Mouse (Mus musculus): ENCODE data around the gene Erbin.

The Erbin gene

DNA sequence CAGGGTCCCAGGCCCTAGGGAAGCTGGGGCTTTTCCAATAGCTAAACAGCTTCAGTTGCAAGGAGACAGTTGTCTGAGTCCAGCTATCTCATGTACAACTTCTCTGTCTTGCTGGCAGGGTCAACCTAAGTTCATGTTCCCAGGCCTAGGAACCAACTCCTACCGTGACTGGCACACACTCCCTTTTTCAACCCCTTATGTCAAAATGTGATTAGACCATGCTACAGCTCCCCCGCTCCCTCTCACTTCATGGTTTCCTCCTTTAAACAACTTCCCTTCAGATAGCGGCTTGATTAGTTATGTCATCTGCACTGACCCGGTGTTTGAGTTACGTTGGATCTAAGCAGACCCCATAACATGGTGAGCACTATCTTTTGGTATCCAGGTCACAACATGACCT is 112.8 kb downstream of the Erbin start:
- DNase-seq (ENCODE audit: low spot score), result no peak

DNA sequence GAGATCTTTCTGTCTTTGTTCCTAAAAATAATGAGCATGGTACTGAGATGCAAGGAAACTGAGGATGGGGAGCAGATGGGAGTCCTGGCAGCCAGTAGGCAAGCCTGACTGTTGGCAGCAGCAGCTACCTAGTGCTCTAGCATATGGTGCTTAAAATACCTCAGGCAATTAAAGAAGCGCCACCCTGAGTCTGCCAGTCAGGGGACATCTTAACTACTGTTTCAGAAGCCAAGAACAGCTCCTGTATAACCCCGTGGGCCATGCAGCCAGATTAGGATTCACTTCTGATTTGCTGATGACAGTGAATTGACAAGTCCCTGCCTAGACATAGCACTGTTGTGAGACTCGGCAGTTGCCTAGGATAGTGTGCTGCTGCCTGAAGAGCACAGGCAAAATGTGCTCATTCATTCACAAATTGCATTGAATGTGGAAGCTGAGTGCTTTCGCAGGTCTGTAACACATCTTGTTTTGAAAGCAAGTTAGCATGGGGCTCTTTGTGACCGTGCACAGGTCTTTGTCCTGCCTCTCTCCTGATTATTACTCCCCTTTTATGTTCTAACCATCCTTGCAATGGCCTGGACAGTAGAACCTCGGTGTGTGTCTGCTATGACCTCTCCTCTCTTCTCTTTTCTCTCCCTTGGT is 114.0 kb downstream of the Erbin start:
- no peak for DNase-seq (ENCODE audit: low spot score)

DNA sequence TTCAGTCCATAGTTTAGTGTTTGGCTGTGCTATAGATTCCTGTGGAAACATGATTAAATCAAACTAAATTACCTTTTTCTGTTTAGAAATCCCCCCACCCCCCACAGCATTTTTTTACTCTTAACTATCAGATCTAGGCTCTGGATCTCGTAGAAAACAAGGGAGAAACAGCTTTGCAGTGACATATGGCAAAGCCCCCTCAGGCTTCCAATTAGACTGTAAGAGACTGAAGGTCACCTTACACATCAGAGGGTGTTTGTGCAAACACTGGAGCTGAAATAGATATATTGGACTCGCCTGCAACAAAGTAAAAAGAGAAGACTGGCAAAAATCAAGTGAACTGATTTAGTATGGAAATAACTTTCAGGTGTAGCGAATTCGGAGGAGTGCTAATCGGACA is 116.6 kb downstream of the Erbin start:
- DNase-seq (ENCODE audit: low spot score), result no peak

DNA sequence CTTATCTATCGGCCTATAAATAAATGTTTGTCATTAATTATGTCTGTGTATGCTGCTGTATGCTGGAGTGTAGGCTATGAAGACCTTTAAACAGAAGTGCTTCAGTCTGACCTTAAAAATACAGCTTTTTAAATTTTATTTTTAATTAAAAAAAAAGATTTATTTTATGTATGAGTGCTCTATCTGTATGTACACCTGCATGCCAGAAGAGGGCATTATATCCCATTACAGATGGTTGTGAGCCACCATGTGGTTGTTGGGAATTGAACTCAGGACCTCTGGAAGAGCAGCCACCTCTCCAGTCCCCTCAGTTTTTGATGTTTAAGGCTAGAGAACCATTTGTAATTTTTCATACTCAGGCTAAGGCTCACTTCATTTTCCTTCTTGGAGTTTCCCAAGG is 119.3 kb downstream of the Erbin start:
- no peak for DNase-seq (ENCODE audit: low spot score)

DNA sequence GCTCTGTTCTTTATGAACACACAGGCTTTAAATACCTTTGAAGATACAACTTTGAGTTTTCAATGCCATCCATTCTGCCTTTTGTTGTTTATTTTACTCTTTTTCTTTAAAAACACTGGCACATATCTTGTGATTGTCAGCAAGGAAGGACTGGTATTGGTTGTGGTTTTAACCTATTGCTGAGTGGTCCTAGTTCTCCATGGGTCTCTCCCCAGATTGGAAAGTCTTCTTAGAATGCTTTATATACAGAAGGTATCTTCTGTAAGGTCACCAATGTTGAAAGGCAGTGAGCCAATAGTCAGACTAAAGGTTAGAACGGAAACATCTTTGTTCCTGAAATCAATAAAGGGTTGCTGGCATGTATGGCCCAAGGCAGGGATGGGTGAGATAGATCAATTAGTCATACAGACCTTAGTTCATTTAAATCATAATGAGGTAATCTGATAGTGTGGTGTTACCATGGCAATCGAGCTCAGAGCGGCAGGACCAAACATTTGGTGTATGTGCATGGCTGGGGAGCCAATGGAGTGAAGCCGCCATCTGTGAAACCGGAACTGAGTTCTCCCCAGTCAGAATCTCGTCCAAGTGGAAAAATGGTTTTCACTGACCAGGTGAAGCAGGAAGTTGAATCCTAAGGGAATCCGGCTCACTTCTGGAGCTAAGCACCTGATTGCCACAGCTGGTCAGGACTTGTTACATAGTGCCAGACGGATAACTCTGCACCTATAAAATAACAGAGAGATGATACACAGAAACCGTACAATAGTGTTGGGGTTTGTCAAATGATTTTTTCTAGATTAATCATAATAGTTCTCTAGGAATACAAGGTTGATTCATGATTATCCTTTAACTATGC is 125.4 kb downstream of the Erbin start:
- no peak for DNase-seq (ENCODE audit: low spot score)

DNA sequence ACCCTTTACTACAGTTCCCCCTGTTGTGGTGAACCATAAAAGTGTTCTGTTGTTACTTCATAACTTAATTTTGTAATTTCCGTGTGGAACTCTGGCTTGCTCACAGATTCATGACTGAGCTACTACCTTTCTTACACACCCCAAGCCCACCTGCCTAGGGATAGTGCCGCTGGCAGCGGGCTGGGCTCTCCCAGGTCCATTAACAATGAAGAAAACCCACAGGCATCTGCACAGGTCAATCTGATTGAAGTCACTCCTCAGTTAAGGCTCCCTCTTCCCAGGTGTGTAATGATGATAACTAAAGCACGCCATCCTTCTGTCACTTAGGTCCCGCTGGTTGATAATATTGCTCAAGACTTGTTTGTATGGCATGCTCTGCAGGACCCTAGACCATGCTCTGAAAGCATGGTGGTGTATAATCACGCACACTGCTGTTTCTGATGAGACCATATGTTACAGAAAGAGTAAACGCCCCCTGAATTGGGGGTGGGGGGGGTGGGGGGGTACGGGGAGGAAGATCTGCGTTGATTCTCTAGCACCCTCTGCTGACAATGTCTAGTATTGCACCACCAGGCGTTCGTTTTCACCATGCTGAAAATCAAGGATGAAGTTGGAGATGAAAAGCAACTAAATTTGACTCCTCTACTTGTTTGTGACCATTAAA is 140.3 kb downstream of the Erbin start:
- DNase-seq (ENCODE audit: low spot score), result peak; percentile 30

DNA sequence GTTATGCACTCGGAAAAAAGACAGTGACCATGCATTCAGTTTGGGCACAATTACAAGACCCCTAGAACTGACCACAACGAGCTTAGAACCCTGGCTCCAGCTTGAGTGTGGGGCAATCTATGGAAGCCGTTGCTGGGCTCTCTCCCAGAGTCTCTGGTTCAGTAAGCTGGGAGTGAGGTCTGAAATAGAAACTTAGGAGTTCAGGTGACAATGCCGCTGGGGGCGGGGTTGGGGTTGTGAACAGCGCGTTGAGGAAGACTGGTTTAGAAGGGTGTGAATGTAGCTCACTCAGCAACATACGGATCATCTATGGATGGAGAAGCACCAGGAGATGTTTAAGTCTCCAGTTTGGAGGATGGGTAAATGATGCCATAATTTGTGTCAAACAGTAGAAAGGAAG is 143.2 kb downstream of the Erbin start:
- no peak for DNase-seq (ENCODE audit: low spot score)

DNA sequence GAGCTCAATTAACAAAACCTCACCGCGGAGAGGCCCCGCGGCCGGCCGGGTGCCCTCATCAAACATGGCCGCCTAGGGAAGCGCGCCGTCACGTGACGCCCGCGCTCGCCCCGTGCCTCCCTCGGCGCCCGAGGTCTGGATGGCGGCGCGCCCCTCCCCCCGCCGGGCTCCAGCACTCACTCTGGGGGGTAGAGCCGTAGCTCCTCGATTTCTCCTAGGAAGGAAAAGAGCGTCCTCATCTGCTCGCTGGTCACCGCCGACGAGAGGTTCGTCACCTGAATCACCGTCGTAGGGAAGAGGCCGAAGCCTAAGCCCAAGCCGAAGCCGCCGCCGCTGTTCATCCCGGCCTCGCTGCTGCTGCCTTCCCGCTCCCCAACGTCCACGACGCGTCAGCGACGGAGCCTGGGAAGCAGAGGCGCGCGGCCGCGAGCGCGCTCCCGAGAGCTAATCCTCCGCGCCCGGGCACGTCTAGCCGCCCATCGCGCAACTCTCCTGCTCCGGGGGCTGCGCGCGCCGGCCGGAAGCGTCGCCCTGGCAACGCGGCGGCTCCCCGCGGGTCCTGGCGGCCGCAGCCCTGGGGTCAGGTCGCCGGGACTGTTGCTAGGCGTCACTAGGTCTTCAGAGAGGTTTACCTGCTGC is 146.1 kb downstream of the Erbin start, which contains the start of gene Srek1:
Gene Srek1, minus strand, starts transcription at position 490 of the 639 bp plus-strand sequence.
- DNase-seq (ENCODE audit: low spot score), result peak; percentile 93

DNA sequence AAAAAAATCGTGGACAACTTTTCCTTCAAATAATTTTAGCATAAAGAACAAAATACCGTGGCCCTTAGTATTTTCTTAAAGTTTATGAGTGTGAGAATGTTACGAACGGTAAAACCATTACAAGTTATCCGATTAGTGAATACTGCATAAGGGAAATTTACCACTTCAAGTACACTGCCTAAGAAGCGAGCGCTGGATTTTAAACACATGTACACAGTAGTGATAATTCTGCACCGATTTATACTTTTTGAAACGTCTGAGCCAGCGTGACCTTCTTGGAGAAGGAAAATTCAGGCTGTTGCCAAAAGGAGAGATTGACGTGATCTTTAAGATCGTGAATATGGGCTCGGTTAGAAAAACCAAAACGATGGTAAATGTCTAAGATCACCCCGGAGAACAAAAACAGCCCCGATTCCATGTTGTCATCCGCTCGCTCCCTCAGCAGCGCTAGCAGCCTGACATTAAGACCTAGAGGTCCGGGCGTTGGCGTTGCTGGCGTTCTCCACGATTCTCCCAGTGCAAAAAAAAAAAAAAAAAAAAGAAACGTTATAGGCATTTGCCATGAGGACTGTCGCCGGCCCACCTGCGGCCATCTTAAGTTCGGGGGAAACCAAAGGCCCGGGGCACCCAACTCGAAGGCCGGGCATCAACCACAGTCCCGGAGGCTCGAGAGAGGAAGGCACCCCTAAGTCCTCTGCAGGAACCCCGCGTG is 146.8 kb downstream of the Erbin start:
- DNase-seq (ENCODE audit: low spot score), result no peak

DNA sequence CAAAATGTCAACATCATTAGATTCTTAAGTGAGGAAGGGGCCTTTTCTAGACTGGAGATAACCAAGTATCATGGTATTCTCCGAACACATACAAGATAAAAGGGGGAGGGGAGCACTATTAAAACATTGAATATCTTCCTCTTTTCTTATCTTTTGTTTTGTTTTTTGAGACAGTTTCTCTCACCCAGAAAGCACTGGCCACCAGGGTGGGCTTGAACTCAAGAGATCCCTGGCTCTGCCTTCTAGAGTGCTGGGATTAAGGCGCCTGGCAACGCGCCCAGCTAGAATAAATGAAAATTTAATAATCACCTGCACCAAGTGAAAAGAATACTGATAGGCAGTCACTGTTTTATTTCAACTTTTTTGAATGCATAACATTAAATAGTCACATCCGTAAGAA is 147.4 kb downstream of the Erbin start:
- no peak for DNase-seq (ENCODE audit: low spot score)

DNA sequence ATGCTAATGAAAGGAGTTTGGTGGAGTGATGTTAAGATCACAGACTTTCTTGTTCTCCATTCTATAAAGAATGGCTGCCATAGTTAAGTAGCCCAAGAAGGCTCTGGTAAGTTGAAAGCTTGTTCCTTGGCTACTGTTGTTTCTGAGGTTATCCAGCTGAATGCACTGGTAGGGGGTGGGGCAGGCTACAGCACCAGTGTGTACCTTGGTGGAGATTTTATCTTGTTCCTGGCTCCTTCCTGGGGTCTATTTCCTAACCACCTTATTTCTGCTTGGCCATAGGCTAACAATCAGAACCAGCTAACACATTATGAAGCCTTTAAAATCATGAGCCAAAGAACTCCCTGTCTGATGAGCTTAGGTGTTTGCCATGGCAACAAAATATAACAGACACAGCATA is 149.5 kb downstream of the Erbin start:
- no peak for DNase-seq (ENCODE audit: low spot score)
